Mouse (Mus musculus): ENCODE data around the gene Sept11. TPM values are rescaled to one million over a fixed set of nuclear protein-coding genes. Genes with fewer than 3 reads are reported as not detected.

The Sept11 gene
- polyA plus RNA-seq, 1 experiment from 2014 or later: 222 TPM

DNA sequence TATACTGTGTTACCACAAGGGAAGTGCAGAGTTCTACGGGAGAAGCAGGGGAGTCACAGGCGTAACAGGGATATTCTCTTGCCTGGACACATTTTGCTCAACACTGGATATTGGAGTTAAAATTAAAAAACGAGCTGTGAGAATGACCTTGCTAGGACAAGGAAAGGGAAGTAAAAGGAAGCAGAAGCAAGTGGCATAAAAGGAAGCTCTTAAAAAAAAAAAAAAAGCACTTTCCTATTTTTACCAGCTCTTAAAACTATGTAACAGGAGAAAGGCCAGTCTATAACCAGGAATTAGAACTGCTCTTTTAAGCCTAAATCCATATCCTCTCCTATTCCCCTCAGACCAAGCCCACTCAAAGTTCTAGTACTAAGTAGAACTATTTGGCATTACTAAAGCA, 105.0 kb downstream of the Sept11 start:
- Histone ChIP-seq H3K4me2 (no peak overlapping the region), H3K36me3 (peaks cover 69% of the 10 kb centered on the region), H3K9me3 (replicated peaks) (no peaks in the 10 kb centered on the region), H3K27ac (no peak overlapping the region), H3K9ac (no peak overlapping the region), H3K4me1 (0 out of 2 replicates have a peak, but pooled peaks cover 3% of the 10 kb centered on the region), H3K4me3 (replicated peaks) (no peak overlapping the region), H3K27me3 (no peaks in the 10 kb centered on the region)
- ATAC-seq (replicated peaks; ENCODE audit: low FRiP score): no peak
- WGBS: 87% methylated on average over 3 of the region's 3 CpGs

DNA sequence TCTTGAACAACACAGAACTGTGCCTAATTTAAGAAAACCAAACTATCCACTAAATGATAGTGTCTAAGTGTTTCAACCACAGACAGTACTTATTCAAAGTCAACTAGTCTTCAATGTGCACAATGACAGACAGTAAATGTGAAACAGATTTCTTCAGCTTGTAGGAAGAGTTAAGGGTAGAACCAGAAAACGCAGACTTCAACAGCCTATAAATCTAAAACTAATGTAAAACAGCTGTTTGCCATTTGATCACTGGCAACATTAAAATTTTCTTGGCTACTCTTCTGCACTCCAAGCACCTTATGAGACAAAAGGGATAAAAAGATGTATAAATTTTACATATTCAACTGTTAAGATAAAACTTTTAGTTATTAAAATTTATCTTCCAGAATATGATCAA, 107.9 kb downstream of the Sept11 start:
- Histone ChIP-seq H3K4me3 (replicated peaks) (no peak overlapping the region), H3K9me3 (replicated peaks) (no peaks in the 10 kb centered on the region), H3K4me2 (no peak overlapping the region), H3K4me1 (peaks cover 14% of the 10 kb centered on the region), H3K9ac (no peak overlapping the region), H3K27me3 (no peaks in the 10 kb centered on the region), H3K27ac (no peak overlapping the region), H3K36me3 (peaks cover 52% of the 10 kb centered on the region)
- WGBS: 54% methylated on average over 1 of the region's 1 CpGs
- no peak for ATAC-seq (replicated peaks; ENCODE audit: low FRiP score)

DNA sequence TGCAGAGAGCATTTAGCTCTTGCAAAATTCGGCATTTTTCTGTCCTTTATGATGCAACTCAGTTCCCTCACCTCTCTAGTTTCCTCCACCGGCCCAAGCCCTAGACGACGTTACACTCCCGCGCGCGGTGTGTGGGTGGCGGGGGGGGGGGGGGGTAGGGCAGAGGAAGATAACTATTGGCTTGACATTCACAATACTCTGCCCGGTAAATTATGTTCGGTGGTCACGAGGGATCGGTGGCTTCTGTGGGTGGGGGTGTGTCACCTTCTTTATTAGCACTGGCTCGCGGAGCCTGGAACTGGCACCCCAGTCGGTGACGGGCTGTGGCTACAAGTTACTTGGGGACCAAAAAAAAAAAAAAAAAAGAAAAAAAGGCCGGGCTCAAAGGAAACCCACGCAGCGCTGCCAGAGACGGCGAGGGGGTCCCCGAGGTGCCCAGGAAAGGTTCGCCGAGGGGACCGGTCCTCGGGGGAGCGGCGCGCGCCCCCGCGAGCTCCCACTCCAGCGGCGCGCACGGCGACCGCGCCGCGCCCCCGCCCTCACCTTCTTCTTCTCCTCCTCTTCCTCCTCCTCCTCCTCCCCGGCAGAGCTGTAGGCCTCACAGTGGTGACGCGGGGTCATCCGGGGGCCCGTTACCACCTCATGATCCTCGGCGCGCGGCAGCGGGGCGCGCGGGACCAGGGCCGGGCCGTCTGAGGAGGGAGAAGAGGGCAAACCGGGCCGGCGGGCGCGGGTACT, 112.3 kb downstream of the Sept11 start:
- Histone ChIP-seq H3K36me3 (peaks cover 15% of the 10 kb centered on the region), H3K9ac (peak overlapping the region; percentile 97), H3K4me1 (peaks cover 17% of the 10 kb centered on the region), H3K27me3 (no peaks in the 10 kb centered on the region), H3K27ac (peak overlapping the region; percentile 96), H3K4me3 (replicated peaks) (peak overlapping the region; percentile 95), H3K4me2 (peak overlapping the region; percentile 71), H3K9me3 (replicated peaks) (no peaks in the 10 kb centered on the region)
- ATAC-seq (replicated peaks; ENCODE audit: low FRiP score): peak; percentile 66
- WGBS: under 1% methylated on average over 43 of the region's 63 CpGs

DNA sequence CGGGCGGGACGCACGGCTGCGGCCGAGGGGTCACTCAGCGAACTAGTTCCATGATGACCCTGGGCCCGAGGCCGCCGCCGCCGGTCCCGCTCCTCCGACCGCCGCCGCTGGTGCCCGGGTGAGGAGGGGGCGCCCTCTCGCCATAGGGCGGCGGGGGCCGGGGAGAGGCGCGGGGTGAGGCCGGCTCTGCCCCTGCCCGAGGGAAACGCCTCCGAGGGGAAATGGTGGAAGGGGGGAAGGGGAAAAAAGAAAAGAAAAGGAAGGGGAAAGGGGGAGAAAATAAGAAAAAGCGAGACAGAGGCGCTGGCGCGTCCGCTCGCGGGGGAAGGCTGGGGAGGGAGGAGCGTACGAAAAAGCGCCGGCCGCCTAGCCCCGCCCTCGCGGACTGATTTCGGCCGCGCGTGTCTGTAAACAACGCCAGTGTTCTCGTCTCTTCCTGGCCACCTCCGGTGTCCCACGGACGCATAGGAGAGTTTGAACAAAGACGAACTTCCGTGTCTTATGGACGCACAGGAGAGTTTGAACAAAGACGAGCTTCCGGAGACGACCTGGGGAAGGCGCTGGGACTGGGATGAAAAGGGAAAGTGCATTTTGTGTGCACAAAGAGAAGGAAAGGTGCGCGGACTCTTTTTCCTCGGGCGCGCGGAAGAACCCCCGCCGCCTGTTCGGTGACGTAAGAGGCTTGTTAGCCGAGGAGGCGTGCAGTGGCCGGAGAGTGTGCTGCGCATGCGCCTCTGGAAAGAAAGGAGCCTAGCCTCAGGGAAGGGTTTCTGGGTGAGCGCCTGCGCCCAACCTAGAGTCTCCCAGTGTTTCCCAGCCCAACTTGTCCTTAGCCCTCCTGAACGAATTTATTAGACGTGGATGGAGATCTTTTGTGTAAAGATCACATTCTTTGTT, 113.1 kb downstream of the Sept11 start, which contains the start of the genes Ccni and 2010109A12Rik:
Gene Ccni (minus strand): TSS at position 387 of the 897 bp plus-strand sequence.
Gene 2010109A12Rik (plus strand): TSS at position 410 of the 897 bp plus-strand sequence.
- Histone ChIP-seq H3K4me3 (replicated peaks) (peak within 1 kb of the TSS; percentile 95), H3K27me3 (no peaks in the 10 kb centered on the region), H3K36me3 (peaks cover 8% of the 10 kb centered on the region)

DNA sequence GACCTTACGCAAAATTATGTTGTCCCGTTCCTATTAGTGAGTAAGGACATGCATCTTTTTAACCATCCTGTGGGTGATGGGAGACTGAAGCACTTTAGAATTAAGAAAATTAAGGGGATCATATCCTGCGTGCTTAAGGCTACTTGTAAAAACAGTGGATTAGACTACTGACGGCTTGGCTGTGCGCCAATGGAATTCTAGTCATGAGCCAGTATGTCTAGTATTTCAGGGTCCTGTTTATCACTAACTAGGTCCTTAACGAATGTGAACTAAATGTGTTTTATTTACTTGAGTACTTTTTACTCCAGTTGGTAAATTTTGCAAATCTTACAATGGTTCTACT, 113.7 kb downstream of the Sept11 start:
- Histone ChIP-seq H3K27me3 (no peaks in the 10 kb centered on the region), H3K9ac (peak overlapping the region; percentile 97), H3K4me2 (peak overlapping the region; percentile 66), H3K9me3 (replicated peaks) (no peaks in the 10 kb centered on the region), H3K4me3 (replicated peaks) (peak overlapping the region; percentile 95), H3K36me3 (peaks cover 2% of the 10 kb centered on the region), H3K27ac (peak overlapping the region; percentile 96), H3K4me1 (peaks cover 17% of the 10 kb centered on the region)
- WGBS: 4% methylated on average over 6 of the region's 6 CpGs
- ATAC-seq (replicated peaks; ENCODE audit: low FRiP score): peak; percentile 38

More for the DNA sequence above, 113.1 kb downstream of the Sept11 start, which contains the start of the genes Ccni and 2010109A12Rik:
- Histone ChIP-seq H3K27ac (peak within 1 kb of the TSS; percentile 96), H3K9ac (peak within 1 kb of the TSS; percentile 97), H3K4me2 (peak within 1 kb of the TSS; percentile 71), H3K9me3 (replicated peaks) (no peaks in the 10 kb centered on the region), H3K4me1 (peaks cover 17% of the 10 kb centered on the region)
- WGBS: under 1% methylated on average over 78 of the region's 79 CpGs
- peak; percentile 98 for ATAC-seq (replicated peaks; ENCODE audit: low FRiP score)

DNA sequence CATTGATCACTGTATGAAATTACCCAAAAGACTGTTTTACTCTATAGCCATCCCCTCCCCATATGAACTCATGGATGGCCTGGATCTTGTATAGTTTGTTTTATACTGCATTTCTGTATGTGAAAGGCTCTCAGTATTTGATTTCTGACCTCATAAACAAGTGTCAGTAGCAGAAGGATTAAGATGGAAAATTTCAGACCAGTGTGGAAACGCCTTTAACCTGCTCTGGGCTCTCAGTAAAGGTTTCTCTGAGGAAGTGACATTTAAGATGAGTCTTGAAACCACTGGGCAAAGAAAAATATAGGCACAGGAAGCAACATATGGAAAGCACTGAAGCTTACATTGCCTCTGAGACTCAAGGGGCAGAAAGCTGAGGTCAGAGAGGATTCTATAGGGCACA, 114.3 kb downstream of the Sept11 start:
- 34% methylated on average over 1 of the region's 1 CpGs for WGBS
- Histone ChIP-seq H3K9ac (no peak overlapping the region), H3K27ac (peak overlapping the region; percentile 96), H3K4me3 (replicated peaks) (no peak overlapping the region), H3K4me1 (peaks cover 17% of the 10 kb centered on the region), H3K9me3 (replicated peaks) (no peaks in the 10 kb centered on the region), H3K36me3 (no peaks in the 10 kb centered on the region), H3K27me3 (no peaks in the 10 kb centered on the region), H3K4me2 (peak overlapping the region; percentile 66)
- ATAC-seq (replicated peaks; ENCODE audit: low FRiP score): no peak

DNA sequence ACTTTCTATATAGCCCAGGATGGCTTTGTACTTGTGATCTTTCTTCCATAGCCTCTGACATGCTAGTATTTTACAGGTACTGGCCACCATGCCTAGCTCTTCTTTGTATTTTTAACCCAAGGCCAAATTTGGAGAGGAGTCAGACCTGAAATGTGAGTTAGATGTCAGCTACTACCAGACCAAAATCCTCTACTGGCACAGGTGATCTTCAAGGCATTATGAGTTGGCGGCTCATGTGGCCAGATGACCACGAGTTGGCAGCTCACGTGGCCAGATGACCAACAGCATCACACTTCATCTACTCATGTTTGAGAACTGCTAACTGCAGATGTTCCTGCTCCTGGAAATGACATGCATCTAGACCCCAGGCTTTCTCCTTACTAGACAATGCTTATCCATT, 125.1 kb downstream of the Sept11 start:
- Histone ChIP-seq H3K27ac (no peak overlapping the region), H3K9ac (no peak overlapping the region), H3K4me1 (no peaks in the 10 kb centered on the region), H3K9me3 (replicated peaks) (no peaks in the 10 kb centered on the region), H3K4me2 (no peak overlapping the region), H3K4me3 (replicated peaks) (no peak overlapping the region), H3K36me3 (no peaks in the 10 kb centered on the region), H3K27me3 (no peaks in the 10 kb centered on the region)
- no peak for ATAC-seq (replicated peaks; ENCODE audit: low FRiP score)
- WGBS: 90% methylated on average over 3 of the region's 3 CpGs

DNA sequence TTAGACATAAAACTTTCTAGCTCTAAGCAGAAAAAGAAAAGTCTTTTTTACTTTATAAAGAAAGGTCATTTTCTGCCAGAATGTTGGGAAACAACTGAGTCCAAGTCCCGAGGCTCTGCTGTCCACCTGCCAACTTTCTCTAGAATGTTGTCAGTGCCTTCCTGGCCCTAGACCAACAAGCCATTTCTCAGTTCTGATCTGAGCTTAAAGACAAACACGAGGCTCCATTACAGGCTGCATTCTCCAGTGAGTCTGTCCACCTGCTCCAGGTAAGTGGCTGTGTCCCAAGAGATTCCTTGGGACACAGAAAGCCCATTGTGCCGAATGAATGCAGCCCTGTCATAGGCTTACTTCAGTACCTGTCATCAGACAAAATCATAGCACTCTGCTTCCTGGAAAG, 128.4 kb downstream of the Sept11 start:
- WGBS: 51% methylated on average over 3 of the region's 3 CpGs
- H3K27ac ChIP-seq: peak overlapping the region; percentile 32; the same call in 1 of the 2 replicates
- no peaks in the 10 kb centered on the region for H3K9me3 ChIP-seq (replicated peaks)
- no peak for ATAC-seq (replicated peaks; ENCODE audit: low FRiP score)
- no peak overlapping the region for H3K9ac ChIP-seq
- H3K4me2 ChIP-seq: no peak overlapping the region
- no peaks in the 10 kb centered on the region for H3K4me1 ChIP-seq
- H3K36me3 ChIP-seq: no peaks in the 10 kb centered on the region
- no peak overlapping the region for H3K4me3 ChIP-seq (replicated peaks)
- H3K27me3 ChIP-seq: no peaks in the 10 kb centered on the region

DNA sequence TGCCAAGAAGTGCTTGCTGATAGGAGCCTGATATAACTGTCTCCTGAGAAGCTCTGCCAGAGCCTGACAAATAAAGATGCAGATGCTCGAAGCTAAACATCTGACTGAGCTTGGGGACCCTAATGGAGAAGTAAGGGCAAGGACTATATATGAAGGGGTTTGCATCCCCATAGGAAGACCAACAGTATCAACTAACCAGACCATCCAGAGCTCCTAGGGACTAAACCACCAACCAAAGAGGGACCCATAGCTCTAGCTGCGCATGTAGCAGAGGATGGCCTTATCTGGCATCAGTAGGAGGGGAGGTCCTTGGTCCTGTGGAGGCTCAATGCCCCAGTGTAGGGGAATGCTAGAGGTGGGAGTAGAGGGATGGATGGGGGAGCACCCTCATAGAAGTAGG, 131.3 kb downstream of the Sept11 start:
- 80% methylated on average over 2 of the region's 2 CpGs for WGBS
- no peaks in the 10 kb centered on the region for H3K4me1 ChIP-seq
- no peaks in the 10 kb centered on the region for H3K36me3 ChIP-seq
- H3K27ac ChIP-seq: no peak overlapping the region
- no peak overlapping the region for H3K4me2 ChIP-seq
- H3K4me3 ChIP-seq (replicated peaks): no peak overlapping the region
- no peaks in the 10 kb centered on the region for H3K27me3 ChIP-seq
- no peak for ATAC-seq (replicated peaks; ENCODE audit: low FRiP score)
- H3K9ac ChIP-seq: no peak overlapping the region
- no peaks in the 10 kb centered on the region for H3K9me3 ChIP-seq (replicated peaks)

Other genes starting within 250 kb of the Sept11 start
- 1.4 and 1.5 TPM in 2 replicates for gene Sowahb, start 48.4 kb upstream of the Sept11 start, polyA plus RNA-seq (2015; fragmentation: Nextera tagmentation; extraction: Ambion mirVana)
- gene Ccni, start 113.1 kb downstream of the Sept11 start, polyA plus RNA-seq (2015; fragmentation: Nextera tagmentation; extraction: Ambion mirVana): 111 and 124 TPM in 2 replicates
- gene 2010109A12Rik, start 113.1 kb downstream of the Sept11 start, polyA plus RNA-seq (2015; fragmentation: Nextera tagmentation; extraction: Ambion mirVana): 2.0 and 2.5 TPM in 2 replicates
- gene Ccng2, start 173.8 kb downstream of the Sept11 start, polyA plus RNA-seq (2015; fragmentation: Nextera tagmentation; extraction: Ambion mirVana): 63.8 and 65.7 TPM in 2 replicates

Measured in kidney, embryonic 15.5 days (tissue).